Mouse (Mus musculus) Patski (cell line): ENCODE data around the gene Reep6. TPM values are rescaled to one million over a fixed set of nuclear protein-coding genes. Genes with fewer than 3 reads are reported as not detected.
A peak's percentile ranks its signal among the peaks of the same experiment; 100 is the strongest.

Source experiments
- ATAC-seq: fragments of 100-300 bp; one replicate; pipeline ENCODE4 v1.8.0; 2021
- CTCF ChIA-PET: fragments of 350-600 bp; sonication (Branson Sonifier 250); formaldehyde crosslinking; loops from one replicate; lab custom pipeline; 2022; ENCODE audit warnings: inconsistent platforms; lab: Charles Lee
- POLR2A ChIA-PET: fragments of 350-600 bp; sonication (Branson Sonifier 250); formaldehyde crosslinking; loops from one replicate; lab custom pipeline; 2022; ENCODE audit warnings: antibody characterized with exemption, inconsistent platforms; lab: Charles Lee
- DNase-seq: peaks from one replicate; pipeline ENCODE4 v3.0.0-alpha.2; 2011; ENCODE audit warnings: low read depth, low spot score
- H3K27me3 ChIP-seq: fragments of 371-371 bp; one replicate; pipeline ENCODE4 v1.5.1; 2021
- CTCF ChIP-seq: fragments of 100-300 bp; IDR thresholded peaks from one replicate; pipeline ENCODE4 v1.5.1; 2021
- in situ Hi-C: fragments of 300-500 bp; cut with MboI; formaldehyde crosslinking; loops from 3 replicates; pipeline ENCODE4 v1.11.1; 2018; ENCODE audit warnings: low pct_unique_long_range_greater_than_20kb, mixed read lengths
- polyA plus RNA-seq: library from polyadenylated mRNA; unstranded; gene quantifications from one replicate; pipeline ENCODE4 v1.2.3, GENCODE M21; 2021

Reep6 gene
- polyA plus RNA-seq, 1 experiment from 2014 or later, result 6.9 TPM

- ChIA-PET POLR2A (no interaction called here), CTCF (interaction anchor here (0.8 kb wide), 1 partner anchor 10 kb away, joined by 3 read pairs; no protein-coding TSS in a partner anchor)
- DNase-seq (no peak), ATAC-seq (no peak)
- in situ Hi-C loops, result no loop called here
- H3K27me3 ChIP-seq, result no peaks in the 10 kb centered on the region
- TF ChIP-seq CTCF, result no peak
Observed at GRCm38 (mm10) chr10:80330084-80330483, 331 bp downstream of the Reep6 start.

GRCm38 (mm10) chr10:80330888-80331287 lies 1.1 kb downstream of the Reep6 start:
- in situ Hi-C loops, result no loop called here
- ChIA-PET POLR2A (no interaction called here), CTCF (interaction anchor here (1.1 kb wide), 1 partner anchor 9 kb away, joined by 3 read pairs; no protein-coding TSS in a partner anchor)
- DNase-seq, result no peak
- TF ChIP-seq CTCF, result no peak
- H3K27me3 ChIP-seq, result no peaks in the 10 kb centered on the region
- ATAC-seq, result no peak

- H3K27me3 ChIP-seq, result no peaks in the 10 kb centered on the region
- ChIA-PET POLR2A (interaction anchor here (1.5 kb wide), 1 partner anchor 12 kb away, joined by 4 read pairs; no protein-coding TSS in a partner anchor), CTCF (interaction anchor here (1.1 to 1.8 kb wide), 2 partner anchors 8 to 19 kb away, joined by 3 to 6 read pairs; no protein-coding TSS in a partner anchor)
- in situ Hi-C loops, result no loop called here
- no peak for TF ChIP-seq CTCF
- DNase-seq (no peak), ATAC-seq (no peak)
Observed at GRCm38 (mm10) chr10:80331636-80332524, 2.1 kb downstream of the Reep6 start.

- H3K27me3 ChIP-seq, result no peaks in the 10 kb centered on the region
- ATAC-seq (no peak), DNase-seq (no peak)
- ChIA-PET CTCF (interaction anchor here (1.8 kb wide), 1 partner anchor 18 kb away, joined by 6 read pairs; no protein-coding TSS in a partner anchor), POLR2A (interaction anchor here (1.5 kb wide), 1 partner anchor 11 kb away, joined by 4 read pairs; no protein-coding TSS in a partner anchor)
- in situ Hi-C loops, result no loop called here
- TF ChIP-seq CTCF, result no peak
Observed at GRCm38 (mm10) chr10:80332525-80332989, 2.8 kb downstream of the Reep6 start.

- CTCF ChIA-PET, result no interaction called here
- no peak for ATAC-seq
- in situ Hi-C loops, result no loop called here
- no peak for TF ChIP-seq CTCF
- POLR2A ChIA-PET, result no interaction called here
- no peak for DNase-seq
- no peaks in the 10 kb centered on the region for H3K27me3 ChIP-seq
Observed at GRCm38 (mm10) chr10:80336263-80336662, 6.5 kb downstream of the Reep6 start.

GRCm38 (mm10) chr10:80339941-80340750 lies 10.4 kb downstream of the Reep6 start:
- no peak for TF ChIP-seq CTCF
- ATAC-seq (no peak), DNase-seq (peak; percentile 22)
- ChIA-PET POLR2A (no interaction called here), CTCF (interaction anchor here (0.9 to 2.1 kb wide), 10 partner anchors 9 to 64 kb away, joined by 3 to 13 read pairs (median 4); partner anchors contain the start of gene Reep6)
- in situ Hi-C loops, result no loop called here
- H3K27me3 ChIP-seq, result no peaks in the 10 kb centered on the region

- in situ Hi-C loops, result no loop called here
- CTCF ChIA-PET, result interaction anchor here (0.9 to 2.1 kb wide), 7 partner anchors 10 to 44 kb away, joined by 3 to 13 read pairs (median 4); partner anchors contain the start of gene Reep6
- H3K27me3 ChIP-seq, result no peaks in the 10 kb centered on the region
- DNase-seq (no peak), ATAC-seq (no peak)
- no peak for TF ChIP-seq CTCF
- POLR2A ChIA-PET, result no interaction called here
Observed at GRCm38 (mm10) chr10:80341026-80341425, 11.3 kb downstream of the Reep6 start.

GRCm38 (mm10) chr10:80341491-80342304 lies 11.9 kb downstream of the Reep6 start:
- H3K27me3 ChIP-seq, result no peaks in the 10 kb centered on the region
- DNase-seq (no peak), ATAC-seq (no peak)
- TF ChIP-seq CTCF, result no peak
- ChIA-PET CTCF (interaction anchor here (1.3 to 2.1 kb wide), 3 partner anchors 9 to 45 kb away, joined by 3 to 13 read pairs (median 5); no protein-coding TSS in a partner anchor), POLR2A (no interaction called here)
- in situ Hi-C loops, result no loop called here

- no peak for TF ChIP-seq CTCF
- CTCF ChIA-PET, result no interaction called here
- POLR2A ChIA-PET, result no interaction called here
- ATAC-seq (no peak), DNase-seq (no peak)
- in situ Hi-C loops, result no loop called here
- no peaks in the 10 kb centered on the region for H3K27me3 ChIP-seq
Observed at GRCm38 (mm10) chr10:80342305-80342748, 12.6 kb downstream of the Reep6 start.
